Mouse (Mus musculus) myocyte (in vitro differentiated cells): ENCODE data around the gene Flcn. TPM values are rescaled to one million over a fixed set of nuclear protein-coding genes. Genes with fewer than 3 reads are reported as not detected.

ENCODE experiments used
- H3K27me3 ChIP-seq: one replicate; pipeline ENCODE4 v1.6.1; 2011; ENCODE audit not compliant: control insufficient read depth, insufficient read depth, insufficient read length
- H3K36me3 ChIP-seq: one replicate; pipeline ENCODE4 v1.6.1; 2011; ENCODE audit not compliant: control insufficient read depth, insufficient read depth
- H3K4me2 ChIP-seq: one replicate; pipeline ENCODE4 v1.6.1; 2011; ENCODE audit warnings: low read depth, control low read depth
- H3K4me3 ChIP-seq: one replicate; pipeline ENCODE4 v1.5.1; 2011; ENCODE audit warnings: mild to moderate bottlenecking, control low read depth, moderate library complexity
- H3K79me2 ChIP-seq: one replicate; pipeline ENCODE4 v1.6.1; 2011; ENCODE audit not compliant: control insufficient read depth, insufficient read depth
- H3ac ChIP-seq: one replicate; pipeline ENCODE4 v1.6.1; 2011; ENCODE audit not compliant: control insufficient read depth, insufficient read length
- CEBPB ChIP-seq: IDR thresholded peaks from 2 replicates; pipeline ENCODE4 v1.6.1; 2011; ENCODE audit warnings: mild to moderate bottlenecking, moderate library complexity; ENCODE audit not compliant: poor library complexity, insufficient read depth, severe bottlenecking
- E2F4 ChIP-seq: IDR thresholded peaks from one replicate; pipeline ENCODE4 v1.6.1; 2011; ENCODE audit warnings: mild to moderate bottlenecking, control low read depth, moderate library complexity; ENCODE audit not compliant: insufficient read depth
- MAX ChIP-seq: IDR thresholded peaks from one replicate; pipeline ENCODE4 v1.6.1; 2011; ENCODE audit warnings: low read depth, mild to moderate bottlenecking, control low read depth
- MYOD1 ChIP-seq, 3 experiments: IDR thresholded peaks; one replicate each; pipeline ENCODE4 v1.6.1; 2011; ENCODE audit warnings: control low read depth in 2 of 3, low read depth in 2 of 3, mild to moderate bottlenecking in 2 of 3, moderate library complexity in 1 of 3; ENCODE audit not compliant: insufficient read length in 2 of 3, control insufficient read depth in 1 of 3
- MYOG ChIP-seq, 3 experiments: IDR thresholded peaks; one replicate each; pipeline ENCODE4 v1.6.1; 2011; ENCODE audit warnings: control low read depth in 2 of 3, low read depth in 2 of 3, mild to moderate bottlenecking in 2 of 3; ENCODE audit not compliant: insufficient read length in 2 of 3, control insufficient read depth in 1 of 3, insufficient read depth in 1 of 3
- POLR2A ChIP-seq: IDR thresholded peaks from one replicate; pipeline ENCODE4 v1.6.1; 2011; ENCODE audit warnings: low read depth, mild to moderate bottlenecking, control low read depth, moderate library complexity; ENCODE audit not compliant: insufficient read length
- POLR2AphosphoS2 ChIP-seq: IDR thresholded peaks from one replicate; pipeline ENCODE4 v1.6.1; 2011; ENCODE audit warnings: low read depth, control low read depth; ENCODE audit not compliant: insufficient read length
- REST ChIP-seq: IDR thresholded peaks from one replicate; pipeline ENCODE4 v1.6.1; 2011; ENCODE audit warnings: mild to moderate bottlenecking, control low read depth, moderate library complexity; ENCODE audit not compliant: insufficient read depth, insufficient read length
- SRF ChIP-seq: IDR thresholded peaks from one replicate; pipeline ENCODE4 v1.6.1; 2011; ENCODE audit warnings: low read depth; ENCODE audit not compliant: control insufficient read depth, insufficient read length
- TCF12 ChIP-seq: IDR thresholded peaks from one replicate; pipeline ENCODE4 v1.6.1; 2011; ENCODE audit warnings: mild to moderate bottlenecking, control low read depth; ENCODE audit not compliant: poor library complexity, insufficient read depth, severe bottlenecking
- TCF3 ChIP-seq: IDR thresholded peaks from one replicate; pipeline ENCODE4 v1.6.1; 2011; ENCODE audit warnings: low read depth, control low read depth; ENCODE audit not compliant: insufficient read length
- USF1 ChIP-seq: IDR thresholded peaks from one replicate; pipeline ENCODE4 v1.6.1; 2011; ENCODE audit warnings: low read depth, mild to moderate bottlenecking, control low read depth, moderate library complexity
- polyA plus RNA-seq: library from polyadenylated mRNA; unstranded; fragments of >200 nt; fragmentation: generic; extraction: Trizol; gene quantifications from one replicate; pipeline ENCODE4 v1.2.1, GENCODE M21; 2012; ENCODE audit warnings: missing spikeins

Gene Flcn
- polyA plus RNA-seq, 1 experiment, result 43.9 TPM

DNA sequence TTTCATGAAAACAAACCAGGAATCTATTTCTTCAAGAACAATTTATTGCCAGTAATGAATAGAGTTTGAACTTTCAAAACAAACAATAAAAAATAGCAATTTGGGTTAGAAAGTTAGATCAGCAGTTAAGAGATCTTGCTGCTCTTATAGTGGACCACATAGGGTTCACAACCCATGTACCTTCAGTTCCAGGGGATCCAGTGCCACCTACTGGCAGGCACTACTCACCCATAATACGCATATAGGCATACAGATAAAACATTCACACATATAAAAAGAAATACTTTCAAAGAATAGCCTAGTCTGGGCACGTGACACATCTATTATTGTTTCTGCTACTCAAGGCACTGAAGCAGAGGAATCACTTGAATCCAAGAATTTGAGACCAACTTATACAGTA, 63.2 kb downstream of the Flcn start:
- Histone ChIP-seq H3K4me2 (no peak overlapping the region), H3K4me3 (no peak overlapping the region), H3ac (no peak overlapping the region), H3K27me3 (no peaks in the 10 kb centered on the region), H3K36me3 (peaks cover 56% of the 10 kb centered on the region), H3K79me2 (no peaks in the 10 kb centered on the region)
- TF ChIP-seq CEBPB (no peak), E2F4 (no peak), REST (no peak), POLR2A (no peak), TCF3 (no peak), POLR2AphosphoS2 (no peak), SRF (no peak), MYOG (IDR thresholded peaks at IDR 0.05; ENCODE audit: control insufficient read depth in 1 of 3, insufficient read depth in 1 of 3, insufficient read length in 2 of 3, low read depth in 2 of 3) (no peak), USF1 (no peak), TCF12 (no peak), MYOD1 (IDR thresholded peaks at IDR 0.05; ENCODE audit: control insufficient read depth in 1 of 3, insufficient read length in 2 of 3, low read depth in 2 of 3) (no peak), MAX (no peak)

DNA sequence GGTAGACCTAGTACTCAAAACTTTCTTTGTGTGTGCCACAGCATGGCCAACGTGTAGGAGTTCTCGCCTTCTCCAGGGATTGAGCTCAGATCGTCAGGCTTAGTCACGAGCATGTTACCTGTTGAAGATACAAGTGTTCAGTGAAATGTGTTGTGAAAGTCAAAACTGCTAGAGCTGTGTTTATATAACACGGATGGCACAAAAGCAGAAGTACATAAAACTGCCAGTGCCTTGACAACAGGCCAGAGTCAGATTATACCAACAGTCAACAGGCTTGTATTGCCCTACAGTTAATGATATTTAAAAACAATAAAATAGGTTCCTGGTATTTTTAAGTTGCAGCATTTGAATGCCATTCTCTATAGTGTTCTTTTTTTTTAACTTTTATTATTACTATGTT, 64.0 kb downstream of the Flcn start:
- H3K36me3 ChIP-seq, result peaks cover 52% of the 10 kb centered on the region
- no peak overlapping the region for H3K4me3 ChIP-seq
- no peak overlapping the region for H3K4me2 ChIP-seq
- no peak for TF ChIP-seq TCF3
- no peak for TF ChIP-seq POLR2A
- no peak for TF ChIP-seq REST
- TF ChIP-seq MYOG (IDR thresholded peaks at IDR 0.05; ENCODE audit: control insufficient read depth in 1 of 3, insufficient read depth in 1 of 3, insufficient read length in 2 of 3, low read depth in 2 of 3), result no peak
- no peak for TF ChIP-seq MYOD1 (IDR thresholded peaks at IDR 0.05; ENCODE audit: control insufficient read depth in 1 of 3, insufficient read length in 2 of 3, low read depth in 2 of 3)
- no peak for TF ChIP-seq E2F4
- TF ChIP-seq SRF, result no peak
- no peak for TF ChIP-seq USF1
- TF ChIP-seq POLR2AphosphoS2, result no peak
- TF ChIP-seq CEBPB, result no peak
- TF ChIP-seq TCF12, result no peak
- no peak for TF ChIP-seq MAX
- no peaks in the 10 kb centered on the region for H3K79me2 ChIP-seq
- no peak overlapping the region for H3ac ChIP-seq
- H3K27me3 ChIP-seq, result no peaks in the 10 kb centered on the region

DNA sequence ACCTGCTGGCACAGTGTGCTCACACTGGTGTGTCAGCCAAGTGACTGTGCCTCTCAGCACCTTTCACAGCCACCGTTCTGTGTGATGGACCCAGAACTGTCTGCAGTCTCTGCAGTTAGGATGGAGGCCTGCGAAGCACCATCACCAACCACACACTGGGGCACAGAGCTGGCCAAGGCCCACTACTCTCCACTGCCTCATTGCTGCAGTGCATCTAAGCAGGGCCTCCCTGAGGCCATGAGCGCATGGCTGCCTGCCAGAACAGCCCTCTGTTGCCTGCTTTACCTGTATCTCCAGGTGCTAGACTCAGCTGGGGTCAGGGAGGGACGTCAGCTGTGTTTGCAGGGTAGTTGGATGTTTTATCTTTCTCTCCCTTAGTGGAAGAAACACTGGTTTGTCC, 65.4 kb downstream of the Flcn start:
- Histone ChIP-seq H3K4me2 (no peak overlapping the region), H3ac (no peak overlapping the region), H3K79me2 (no peaks in the 10 kb centered on the region), H3K36me3 (peaks cover 46% of the 10 kb centered on the region), H3K27me3 (no peaks in the 10 kb centered on the region), H3K4me3 (no peak overlapping the region)
- TF ChIP-seq E2F4 (no peak), TCF3 (no peak), MYOG (IDR thresholded peaks at IDR 0.05; ENCODE audit: control insufficient read depth in 1 of 3, insufficient read depth in 1 of 3, insufficient read length in 2 of 3, low read depth in 2 of 3) (no peak), USF1 (no peak), POLR2AphosphoS2 (peak; percentile 56)

DNA sequence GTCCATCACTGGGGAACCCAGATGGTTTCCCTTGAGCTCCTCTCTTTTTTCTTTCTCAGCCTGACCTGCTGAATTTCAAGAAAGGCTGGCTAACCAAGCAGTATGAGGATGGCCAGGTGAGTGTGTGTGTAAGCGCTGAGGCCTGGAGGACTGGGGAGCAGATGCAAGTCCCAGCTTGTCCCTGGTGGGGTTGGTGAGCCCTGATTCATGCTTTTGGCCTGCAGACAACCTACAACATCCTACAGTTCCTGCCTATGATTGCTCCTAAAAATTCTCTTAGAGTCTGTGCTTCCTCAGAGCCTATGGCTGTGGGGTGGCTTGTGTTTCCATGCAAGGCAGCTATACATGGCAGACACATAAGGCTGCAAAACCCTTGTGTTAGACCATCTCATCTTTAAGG, 66.1 kb downstream of the Flcn start:
- TF ChIP-seq POLR2A, result no peak
- TF ChIP-seq POLR2AphosphoS2, result no peak
- no peak for TF ChIP-seq E2F4
- TF ChIP-seq TCF3, result no peak

DNA sequence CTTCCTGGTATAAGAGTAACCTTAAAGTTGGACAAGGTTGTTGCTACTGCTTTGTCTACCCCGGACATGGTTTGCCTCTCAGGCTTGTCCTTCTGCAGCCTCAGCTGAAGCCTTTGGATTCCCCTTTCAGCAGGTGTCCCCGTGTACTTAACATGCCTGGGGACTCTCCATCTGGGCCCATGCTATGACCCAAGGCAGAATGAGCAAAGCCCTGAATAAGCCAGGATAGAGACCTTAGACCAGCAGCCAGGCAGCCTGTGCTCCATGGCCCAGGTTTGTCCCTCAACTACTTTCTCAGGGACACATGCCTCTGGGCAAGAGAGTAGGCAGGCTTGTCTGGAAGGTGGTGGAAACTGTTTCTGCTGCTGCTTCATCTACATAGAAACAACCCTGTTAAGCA, 66.5 kb downstream of the Flcn start:
- peaks cover 39% of the 10 kb centered on the region for H3K36me3 ChIP-seq
- no peak overlapping the region for H3K4me3 ChIP-seq
- no peak overlapping the region for H3K4me2 ChIP-seq
- H3ac ChIP-seq, result no peak overlapping the region
- TF ChIP-seq MYOD1 (IDR thresholded peaks at IDR 0.05; ENCODE audit: control insufficient read depth in 1 of 3, insufficient read length in 2 of 3, low read depth in 2 of 3) (no peak), POLR2A (no peak), TCF12 (no peak)
- H3K27me3 ChIP-seq, result no peaks in the 10 kb centered on the region
- H3K79me2 ChIP-seq, result no peaks in the 10 kb centered on the region

More for the DNA sequence above, 66.1 kb downstream of the Flcn start:
- H3K4me3 ChIP-seq, result no peak overlapping the region
- H3K4me2 ChIP-seq, result no peak overlapping the region
- no peaks in the 10 kb centered on the region for H3K27me3 ChIP-seq
- H3K79me2 ChIP-seq, result no peaks in the 10 kb centered on the region
- H3ac ChIP-seq, result no peak overlapping the region
- H3K36me3 ChIP-seq, result peaks cover 43% of the 10 kb centered on the region

DNA sequence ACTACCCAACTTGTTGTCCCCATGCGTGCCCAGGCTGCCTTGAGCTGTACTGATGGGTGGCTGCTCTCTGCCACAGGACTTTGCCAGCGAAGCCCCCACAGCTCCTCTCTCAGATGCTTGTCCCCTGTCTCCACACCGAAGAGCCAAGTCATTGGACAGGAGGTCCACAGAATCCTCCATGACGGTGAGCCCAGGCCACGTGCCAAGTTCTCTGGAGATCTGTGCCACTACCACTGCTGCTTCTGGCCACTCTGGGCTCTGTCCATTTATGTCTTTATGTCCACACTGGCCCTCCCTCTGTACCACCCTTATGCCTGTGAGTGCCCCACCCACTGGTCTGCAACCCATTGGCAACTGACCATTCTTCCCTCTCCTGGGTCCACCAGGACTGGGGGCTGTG, 67.9 kb downstream of the Flcn start:
- Histone ChIP-seq H3K27me3 (no peaks in the 10 kb centered on the region), H3K79me2 (no peaks in the 10 kb centered on the region), H3ac (no peak overlapping the region), H3K36me3 (peaks cover 41% of the 10 kb centered on the region), H3K4me2 (no peak overlapping the region), H3K4me3 (no peak overlapping the region)
- no peak for TF ChIP-seq TCF12
- TF ChIP-seq E2F4, result no peak
- no peak for TF ChIP-seq REST

Other genes with a start within 250 kb of the Flcn start
- not detected for gene Olfr222, start 233.8 kb downstream of the Flcn start, polyA plus RNA-seq
- not detected for gene Olfr223, start 216.7 kb downstream of the Flcn start, polyA plus RNA-seq
- 191 TPM for gene Mprip, start 148.7 kb downstream of the Flcn start, polyA plus RNA-seq
- gene Pld6, start 22.4 kb downstream of the Flcn start, polyA plus RNA-seq, result 0.02 TPM
- gene Nt5m, start 29.4 kb upstream of the Flcn start, polyA plus RNA-seq, result 30.8 TPM
- 65.7 TPM for gene Cops3, start 29.8 kb upstream of the Flcn start, polyA plus RNA-seq
- gene Med9, start 138.2 kb upstream of the Flcn start, polyA plus RNA-seq, result 41.6 TPM
- 0.04 TPM for gene Rasd1, start 154.9 kb upstream of the Flcn start, polyA plus RNA-seq
- gene Pemt, start 236.5 kb upstream of the Flcn start, polyA plus RNA-seq, result 15.8 TPM